Mouse (Mus musculus): Measurements from ENCODE around the gene Tll2. TPM values are rescaled to one million over a fixed set of nuclear protein-coding genes. Genes with fewer than 3 reads are reported as not detected.
A peak's percentile ranks its signal among the peaks of the same experiment; 100 is the strongest.

Gene Tll2
- total RNA-seq, 2 experiments from 2014 or later: 0.16 to 0.27 TPM

- intact Hi-C loops (cut with DNase I; ENCODE audit: low total_unique reads): loop anchor here (5.0 kb wide), 2 partner anchors 92 to 137 kb away; no protein-coding TSS in a partner anchor
- no peak for DNase-seq
These were observed 101.7 kb downstream of the Tll2 start for GRCm38 (mm10) chr19:41104922-41105321.

GRCm38 (mm10) chr19:41101390-41101789 lies 105.2 kb downstream of the Tll2 start:
- DNase-seq: peak; percentile 72
- intact Hi-C loops (cut with DNase I; ENCODE audit: low total_unique reads): no loop called here

- no peak for DNase-seq
- intact Hi-C loops (cut with DNase I; ENCODE audit: low total_unique reads): no loop called here
These were observed 105.8 kb downstream of the Tll2 start for GRCm38 (mm10) chr19:41100863-41101262.

DNA sequence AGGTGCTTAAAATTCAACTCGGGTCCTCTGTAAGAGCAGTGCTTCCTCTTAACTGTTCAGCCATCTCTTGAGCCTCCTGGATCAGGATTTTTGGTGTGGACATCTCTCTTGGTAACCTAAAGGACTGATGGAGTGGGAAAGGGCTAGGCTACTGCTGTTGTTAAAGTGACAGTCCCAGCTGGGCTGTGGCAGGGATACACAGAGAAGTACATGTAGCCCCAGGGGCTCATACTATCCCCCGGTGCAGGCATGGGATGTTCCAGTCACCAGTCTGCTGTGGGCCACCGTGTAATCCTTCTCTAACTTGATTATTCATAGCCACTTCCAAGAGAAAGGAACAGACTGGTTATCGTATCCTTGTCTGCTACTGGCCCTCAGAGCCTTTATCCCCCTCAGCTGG lies 109.6 kb downstream of the Tll2 start:
- no peak for DNase-seq
- intact Hi-C loops (cut with DNase I; ENCODE audit: low total_unique reads): no loop called here

- DNase-seq: no peak
- intact Hi-C loops (cut with DNase I; ENCODE audit: low total_unique reads): no loop called here
These were observed 114.7 kb downstream of the Tll2 start for GRCm38 (mm10) chr19:41091901-41092300.

DNA sequence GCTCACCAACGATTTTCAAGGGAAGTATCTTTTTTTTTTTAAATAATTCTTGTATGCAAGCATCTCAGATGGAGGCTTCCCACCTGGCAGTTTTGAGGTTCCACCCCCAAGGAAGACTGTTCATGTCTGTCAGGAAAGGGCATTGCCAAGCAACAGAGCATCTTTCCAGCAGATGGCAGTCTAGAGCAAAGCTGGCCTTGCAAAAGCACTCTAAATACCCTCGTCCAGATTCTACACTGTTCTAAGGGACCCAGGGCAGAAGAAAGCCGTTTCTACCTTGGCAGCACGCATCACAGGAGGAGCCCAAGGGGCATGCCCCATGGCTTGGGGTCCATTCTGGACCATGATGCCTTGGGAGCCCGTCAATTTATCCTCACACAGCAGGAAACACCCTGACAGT lies 116.8 kb downstream of the Tll2 start:
- intact Hi-C loops (cut with DNase I; ENCODE audit: low total_unique reads): no loop called here
- peak; percentile 41 for DNase-seq

GRCm38 (mm10) chr19:41088491-41088890 lies 118.1 kb downstream of the Tll2 start:
- DNase-seq: no peak
- intact Hi-C loops (cut with DNase I; ENCODE audit: low total_unique reads): no loop called here

- intact Hi-C loops (cut with DNase I; ENCODE audit: low total_unique reads): no loop called here
- DNase-seq: no peak
These were observed 118.7 kb downstream of the Tll2 start for GRCm38 (mm10) chr19:41087901-41088300.

GRCm38 (mm10) chr19:41086700-41087099 lies 119.9 kb downstream of the Tll2 start:
- intact Hi-C loops (cut with DNase I; ENCODE audit: low total_unique reads): no loop called here

GRCm38 (mm10) chr19:41086289-41086688 lies 120.3 kb downstream of the Tll2 start:
- intact Hi-C loops (cut with DNase I; ENCODE audit: low total_unique reads): no loop called here
- DNase-seq: no peak

More at GRCm38 (mm10) chr19:41086700-41087099, 119.9 kb downstream of the Tll2 start:
- peak; percentile 52 for DNase-seq

DNA sequence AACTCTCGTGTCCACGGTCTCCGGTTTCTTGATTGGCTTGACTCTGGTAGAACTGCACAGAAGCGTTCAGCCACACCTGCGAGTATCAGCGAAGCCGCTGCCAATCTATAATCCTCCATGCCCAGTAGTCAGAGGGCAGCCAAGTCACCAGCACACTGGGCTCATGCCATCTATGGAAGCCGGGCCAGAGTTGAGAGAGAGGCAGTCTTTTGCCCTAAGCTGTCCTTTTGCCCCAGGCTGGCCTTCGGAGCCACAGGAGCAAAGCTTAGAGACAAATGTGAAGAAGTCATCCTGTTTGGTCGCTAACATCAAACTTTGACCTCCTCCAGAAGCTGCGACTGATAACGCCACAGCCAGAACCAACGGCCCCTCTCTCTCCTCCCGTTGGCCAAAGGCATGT lies 123.0 kb downstream of the Tll2 start:
- DNase-seq: no peak
- intact Hi-C loops (cut with DNase I; ENCODE audit: low total_unique reads): no loop called here

GRCm38 (mm10) chr19:41081589-41081988 lies 125.0 kb downstream of the Tll2 start:
- DNase-seq: no peak
- intact Hi-C loops (cut with DNase I; ENCODE audit: low total_unique reads): no loop called here

DNA sequence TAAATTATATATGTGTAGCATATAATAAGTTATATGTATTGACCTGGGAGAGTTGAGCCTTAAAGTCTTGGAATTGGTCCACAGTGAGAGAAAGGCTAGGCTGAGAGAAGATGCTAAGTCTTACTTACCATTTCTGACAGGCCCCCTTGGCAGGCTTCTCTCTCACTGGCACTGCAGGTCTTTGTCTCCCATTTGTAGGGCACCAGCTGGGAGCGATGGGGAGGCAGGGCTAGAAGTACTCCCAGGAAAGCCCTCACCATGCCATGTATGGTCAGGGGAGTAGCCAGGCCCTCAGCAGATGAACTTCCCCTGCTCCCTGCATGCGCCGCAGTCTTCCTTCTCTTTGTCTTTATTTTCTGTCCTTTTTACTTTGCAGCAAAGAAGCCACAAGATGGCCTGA lies 129.7 kb downstream of the Tll2 start, which contains the start of gene Opalin:
Opalin (minus strand) TSS at position 208 of the 400 bp plus-strand sequence.
- intact Hi-C loops (cut with DNase I; ENCODE audit: low total_unique reads): no loop called here

GRCm38 (mm10) chr19:41073746-41074455 lies 132.7 kb downstream of the Tll2 start:
- intact Hi-C loops (cut with DNase I; ENCODE audit: low total_unique reads): no loop called here
- no peak for DNase-seq

More for the DNA sequence above, 129.7 kb downstream of the Tll2 start, which contains the start of gene Opalin:
- no peak for DNase-seq

- intact Hi-C loops (cut with DNase I; ENCODE audit: low total_unique reads): no loop called here
- DNase-seq: peak; percentile 84
These were observed 135.1 kb downstream of the Tll2 start for GRCm38 (mm10) chr19:41071500-41071899.

- no peak for DNase-seq
- intact Hi-C loops (cut with DNase I; ENCODE audit: low total_unique reads): no loop called here
These were observed 151.9 kb downstream of the Tll2 start for GRCm38 (mm10) chr19:41054702-41055101.

DNA sequence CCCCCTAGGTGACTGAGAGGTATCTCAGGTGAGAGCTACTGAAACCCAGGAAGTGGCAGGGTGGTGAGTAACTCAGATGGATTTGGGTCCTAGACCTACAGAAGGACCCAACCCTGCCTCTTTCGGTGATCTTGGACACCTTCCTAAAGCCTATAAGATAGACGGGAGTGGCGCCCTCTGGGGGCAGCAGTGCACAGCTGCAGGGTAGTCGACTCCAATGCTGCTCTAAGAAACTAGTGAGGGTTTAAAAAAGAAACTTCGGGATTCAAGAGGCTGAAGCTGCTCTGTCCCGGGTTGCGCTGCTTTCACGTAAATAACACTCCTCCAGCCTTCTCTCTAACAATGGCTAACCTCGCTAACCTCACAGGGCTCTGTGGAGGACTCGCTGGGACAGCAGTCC lies 153.1 kb downstream of the Tll2 start:
- no peak for DNase-seq
- intact Hi-C loops (cut with DNase I; ENCODE audit: low total_unique reads): no loop called here

- DNase-seq: no peak
- intact Hi-C loops (cut with DNase I; ENCODE audit: low total_unique reads): no loop called here
These were observed 154.4 kb downstream of the Tll2 start for GRCm38 (mm10) chr19:41052247-41052646.

GRCm38 (mm10) chr19:41051714-41052113 lies 154.9 kb downstream of the Tll2 start:
- no peak for DNase-seq
- intact Hi-C loops (cut with DNase I; ENCODE audit: low total_unique reads): no loop called here

- DNase-seq: no peak
- intact Hi-C loops (cut with DNase I; ENCODE audit: low total_unique reads): no loop called here
These were observed 158.5 kb downstream of the Tll2 start for GRCm38 (mm10) chr19:41048187-41048559.

DNA sequence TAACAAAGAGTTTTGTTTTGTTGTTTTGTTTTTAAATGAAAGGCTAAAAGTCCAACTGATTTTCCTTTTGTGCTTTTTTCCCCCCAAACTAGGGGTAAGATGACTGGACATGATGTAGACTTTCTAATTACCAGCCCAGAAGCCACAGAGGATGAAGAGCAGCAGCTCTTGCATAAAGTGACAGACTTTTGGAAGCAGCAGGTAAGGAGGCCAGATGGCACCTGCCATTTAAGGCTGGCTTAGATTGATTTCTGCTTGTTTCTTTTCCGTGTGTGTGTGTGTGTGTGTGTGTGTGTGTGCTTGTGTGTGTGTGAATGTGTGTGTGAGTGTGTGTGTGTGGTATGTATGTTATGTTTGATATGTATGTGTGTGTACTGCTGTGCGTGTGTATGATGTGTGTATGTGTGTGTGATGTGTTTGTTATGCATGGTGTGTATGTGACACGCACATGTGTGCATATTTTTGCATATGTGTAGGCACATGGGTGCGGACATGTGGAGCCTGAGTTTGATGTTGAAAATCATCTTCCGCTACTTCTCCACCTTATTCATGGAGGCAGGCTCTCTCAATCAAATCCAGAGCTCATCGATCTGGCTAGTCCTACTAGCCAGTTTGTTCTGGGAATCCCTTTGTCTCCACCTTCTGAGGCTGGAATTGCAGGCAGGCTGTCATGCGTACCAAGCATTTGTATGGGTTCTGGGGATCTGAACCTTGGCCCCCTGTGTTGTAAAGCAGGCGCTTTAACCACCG lies 159.0 kb downstream of the Tll2 start:
- intact Hi-C loops (cut with DNase I; ENCODE audit: low total_unique reads): no loop called here

More for the DNA sequence above, 159.0 kb downstream of the Tll2 start:
- no peak for DNase-seq

Measured in gastrocnemius, postnatal 14 days (tissue).